Mouse (Mus musculus) heart, postnatal 10 days (tissue): ENCODE data around the gene Slfn14. TPM values are rescaled to one million over a fixed set of nuclear protein-coding genes. Genes with fewer than 3 reads are reported as not detected.
"Not testable (repeated sequence)": the region's sequence is repeated elsewhere in the genome, so short reads cannot be mapped to it uniquely, and the experiment has no call there.

ENCODE experiments used
- DNase-seq, 2 experiments: peaks; one replicate each; pipeline ENCODE4 v3.0.0; 2021
- intact Hi-C: fragments of 180-260 bp; cut with DNase I; formaldehyde crosslinking; loops from one replicate; pipeline ENCODE4 v1.15.1; 2025
- total RNA-seq, 2 experiments: library from RNA; stranded (reverse); gene quantifications; 2 replicates each; pipeline ENCODE4 v1.2.3; 2021

The Slfn14 gene
- under 1 TPM; 0.10 to 0.15 TPM for total RNA-seq

DNA sequence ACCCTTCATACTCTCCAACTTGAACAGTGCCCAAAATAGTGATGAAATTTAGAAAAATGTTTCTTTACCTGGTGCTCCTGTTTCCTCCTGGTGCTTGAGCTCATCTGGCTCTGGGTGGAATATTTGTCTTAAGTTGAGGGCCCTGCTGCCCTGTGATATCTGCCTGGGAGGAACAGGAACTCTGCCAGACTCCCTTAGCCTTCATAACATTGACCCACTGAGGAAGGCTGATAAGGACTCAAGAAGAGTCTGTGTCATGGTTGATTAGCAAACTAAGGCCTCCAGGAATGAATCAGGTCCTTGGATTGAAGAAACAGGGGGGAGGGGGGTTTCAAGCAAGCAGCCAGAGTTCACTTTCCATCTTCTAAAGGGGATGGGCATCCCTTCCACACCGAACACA lies at the start of gene Slfn14:
Slfn14 (minus strand) TSS at position 161 of the 400 bp plus-strand sequence.
- intact Hi-C loops: no loop called here

DNA sequence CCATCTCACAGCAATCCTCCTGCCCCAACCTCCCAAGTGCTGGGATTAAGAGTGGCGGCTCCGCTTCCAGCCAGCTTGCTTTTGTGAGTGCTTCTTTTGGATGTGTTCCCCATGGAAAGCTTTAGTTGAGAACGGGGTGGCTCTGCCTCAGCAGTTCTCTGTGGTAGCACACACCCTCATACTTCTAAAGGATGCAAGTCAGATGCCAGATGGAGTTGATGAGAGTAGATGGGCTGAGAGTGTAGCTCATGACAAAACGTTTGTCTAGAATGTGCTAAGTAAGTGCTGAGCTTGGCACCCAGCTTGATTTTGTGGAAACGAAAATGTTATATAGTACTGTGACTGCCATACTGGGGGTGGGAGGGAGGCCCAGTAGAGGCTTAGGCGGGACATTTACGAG lies 49.3 kb upstream of the Slfn14 start:
- DNase-seq: no peak
- intact Hi-C loops: no loop called here

More for the DNA sequence above, at the start of gene Slfn14:
- DNase-seq: no peak

DNA sequence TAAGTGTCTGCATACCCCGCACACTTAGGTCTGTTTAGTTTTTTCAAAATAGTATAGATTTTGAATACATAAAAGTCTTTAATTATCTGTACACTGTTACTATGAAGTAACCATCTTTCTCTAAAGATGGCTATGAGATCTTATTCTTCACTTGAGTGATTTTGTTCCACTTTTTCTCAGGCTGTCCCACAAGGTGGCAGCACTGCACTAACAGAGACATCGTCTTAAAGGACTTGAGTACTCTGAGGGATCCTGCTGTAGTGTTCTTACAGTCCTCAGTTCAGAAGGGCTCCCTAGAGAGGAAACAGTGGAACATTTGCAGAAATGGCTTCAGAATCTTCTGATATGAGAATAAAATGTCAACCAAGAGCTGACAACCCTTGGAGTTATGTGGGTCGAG lies 40.9 kb upstream of the Slfn14 start:
- DNase-seq: peak; percentile 40 to 70
- intact Hi-C loops: loop anchor here (1.0 kb wide), 1 partner anchor 97 kb away; no protein-coding TSS in a partner anchor

DNA sequence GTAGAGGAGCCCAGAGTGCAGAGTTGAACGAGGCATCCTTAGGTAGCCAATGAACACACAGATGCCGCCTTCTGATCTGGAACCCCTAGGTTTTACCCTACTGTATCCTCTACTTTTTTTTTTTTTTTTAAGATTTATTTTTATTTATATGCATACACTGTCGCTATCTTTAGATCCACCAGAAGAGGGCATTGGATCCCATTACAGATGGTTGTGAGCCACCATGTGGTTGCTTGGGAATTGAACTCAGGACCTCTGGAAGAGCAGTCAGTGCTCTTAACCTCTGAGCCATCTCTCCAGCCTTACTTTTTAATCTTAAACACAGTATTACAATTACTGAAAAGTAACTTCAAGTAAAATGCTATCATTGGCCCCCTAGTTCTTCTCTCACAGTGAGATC lies 40.2 kb upstream of the Slfn14 start:
- DNase-seq: not testable (repeated sequence)
- intact Hi-C loops: loop anchor here (1.0 kb wide), 1 partner anchor 98 kb away; no protein-coding TSS in a partner anchor

DNA sequence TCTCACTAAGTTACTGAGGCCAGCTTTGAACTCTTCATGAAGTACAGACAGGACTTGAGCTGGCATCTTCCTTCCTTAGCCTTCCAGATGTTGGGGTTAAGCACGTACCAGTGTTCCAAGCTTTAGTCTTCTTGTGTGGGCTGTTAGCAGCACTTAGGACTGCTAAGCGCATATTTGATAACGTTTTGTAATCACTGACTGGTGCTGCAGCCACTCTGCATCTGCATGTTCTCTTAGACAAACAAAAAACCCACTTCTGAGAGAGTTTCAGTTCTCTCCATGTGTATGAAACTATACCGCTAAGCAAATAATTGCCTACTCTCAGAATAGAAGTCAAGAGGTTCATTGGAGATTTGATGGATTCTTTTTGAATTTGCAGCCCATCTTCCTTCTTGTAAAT lies 32.5 kb upstream of the Slfn14 start:
- intact Hi-C loops: no loop called here
- DNase-seq: no peak

DNA sequence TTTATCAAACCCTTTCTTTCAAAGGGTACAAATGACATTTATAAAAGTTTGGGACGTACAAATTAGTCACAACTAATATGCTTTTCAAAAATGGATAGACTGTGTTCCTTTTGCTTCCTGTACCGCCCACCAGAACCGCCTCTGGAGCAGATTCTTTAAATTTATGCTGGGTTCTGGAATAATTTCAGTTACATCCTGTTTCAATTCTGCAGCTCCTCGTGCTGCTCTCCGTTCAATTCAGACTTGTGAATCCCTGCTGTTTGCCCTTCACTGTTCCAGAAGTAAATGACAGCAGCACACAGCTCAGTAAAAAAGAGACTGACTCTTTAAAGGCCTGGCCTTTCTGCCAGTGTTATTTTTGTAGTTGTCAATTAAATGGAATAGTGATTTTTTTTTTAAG lies 25.9 kb upstream of the Slfn14 start:
- intact Hi-C loops: no loop called here
- DNase-seq: no peak

DNA sequence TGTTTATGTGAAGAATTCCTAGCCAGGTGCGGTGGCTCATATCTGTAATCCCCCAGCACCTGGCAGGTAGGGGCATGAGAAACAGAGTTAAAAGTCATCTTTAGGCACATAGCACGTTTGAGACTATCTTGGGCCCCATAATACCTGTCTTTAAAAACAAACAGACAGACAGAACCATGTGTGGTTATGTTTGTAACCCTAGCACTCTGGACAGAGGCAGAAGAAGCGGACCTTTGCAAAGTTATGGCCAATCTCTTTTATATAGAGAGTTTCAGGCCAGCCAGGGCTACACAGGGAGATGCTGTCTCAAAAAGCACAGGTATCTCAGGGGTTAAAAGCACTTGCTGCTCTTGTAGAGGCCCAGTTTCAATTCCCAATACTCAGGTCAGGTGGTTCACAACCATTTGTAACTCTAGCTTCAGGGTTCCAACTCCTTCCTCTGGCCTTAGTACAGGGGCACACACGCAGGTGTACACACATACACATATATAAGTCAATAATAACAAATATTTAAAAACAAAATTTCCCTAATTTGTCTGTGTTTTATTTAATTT lies 20.3 kb upstream of the Slfn14 start:
- DNase-seq: no peak
- intact Hi-C loops: no loop called here

DNA sequence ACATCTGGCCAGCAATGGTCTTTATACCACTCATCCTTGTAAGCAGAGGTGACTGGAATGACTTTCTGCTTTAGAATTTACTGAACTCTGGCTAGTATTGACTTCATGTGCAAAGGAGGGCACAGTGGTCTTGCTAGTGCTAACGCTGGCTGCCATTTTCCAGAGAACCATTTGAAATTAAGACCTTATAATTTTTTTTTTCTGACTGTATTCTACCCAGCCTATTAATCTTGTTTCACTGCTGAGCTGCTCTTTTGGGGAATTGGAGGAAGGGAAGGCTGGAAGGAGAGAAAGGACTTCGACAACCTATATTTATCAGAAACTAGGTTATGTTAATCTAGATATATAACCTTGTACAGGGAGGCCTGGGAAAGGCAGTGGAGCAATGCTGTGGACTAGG lies 18.0 kb upstream of the Slfn14 start:
- no peak for DNase-seq
- intact Hi-C loops: no loop called here

DNA sequence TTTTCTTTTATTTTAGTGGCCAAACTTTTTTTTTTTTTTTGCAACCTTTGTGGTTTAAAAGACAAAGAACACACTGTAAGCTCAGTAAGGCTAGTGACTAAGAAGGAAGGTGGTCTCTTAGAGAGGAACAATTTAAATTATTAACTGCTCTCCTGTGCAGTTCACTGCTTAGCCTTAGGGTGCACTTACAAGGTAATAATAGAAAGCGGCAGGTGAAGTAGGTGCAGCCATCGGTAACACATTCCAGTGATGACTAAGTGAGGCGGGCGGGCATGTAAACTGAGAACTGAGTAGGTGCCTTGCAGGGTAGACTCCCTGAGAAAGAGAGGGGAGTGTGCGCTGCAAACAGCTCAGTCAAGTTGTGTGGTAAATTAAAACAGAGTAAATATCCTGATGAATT lies 17.2 kb upstream of the Slfn14 start:
- intact Hi-C loops: no loop called here
- no peak for DNase-seq

DNA sequence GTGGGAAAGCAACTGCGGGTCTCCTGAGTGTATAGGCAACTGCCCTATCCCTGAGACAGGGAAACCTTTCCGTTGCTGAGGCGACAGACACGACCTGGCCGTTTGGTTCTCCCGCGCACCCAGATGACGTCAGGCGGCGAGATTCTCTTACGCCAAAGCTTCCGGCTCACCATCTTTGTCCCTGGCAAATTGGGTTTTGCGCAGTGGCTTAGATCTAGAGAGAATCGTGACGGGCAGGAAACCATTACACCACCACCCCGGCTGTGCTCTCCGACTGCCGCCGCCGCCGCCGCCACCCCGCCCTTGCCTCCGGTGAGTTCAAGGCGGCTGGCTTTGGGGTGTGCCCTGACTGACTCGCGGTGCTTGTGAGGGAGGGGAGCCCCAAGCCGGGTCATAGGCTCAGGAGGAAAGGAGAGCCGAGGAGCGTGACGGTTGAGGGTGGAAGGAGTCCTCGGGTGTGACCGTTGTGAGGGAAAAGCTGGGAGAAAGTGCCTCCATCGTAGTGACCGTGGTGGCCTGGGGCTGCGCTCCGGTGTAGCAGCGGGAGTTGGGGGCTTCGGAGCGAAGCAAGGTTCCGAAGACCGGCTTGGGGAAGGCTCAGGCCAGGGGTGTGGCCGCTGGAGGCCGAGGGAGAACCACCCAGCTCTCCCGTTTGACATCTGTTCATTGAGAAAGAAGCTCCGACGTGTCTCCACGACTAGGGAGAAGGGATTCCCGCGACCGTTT lies 16.2 kb upstream of the Slfn14 start, which contains the start of gene Pex12:
Pex12 (minus strand) TSS at position 61 of the 726 bp plus-strand sequence.
- intact Hi-C loops: no loop called here
- peak; percentile 96 to 98 for DNase-seq

DNA sequence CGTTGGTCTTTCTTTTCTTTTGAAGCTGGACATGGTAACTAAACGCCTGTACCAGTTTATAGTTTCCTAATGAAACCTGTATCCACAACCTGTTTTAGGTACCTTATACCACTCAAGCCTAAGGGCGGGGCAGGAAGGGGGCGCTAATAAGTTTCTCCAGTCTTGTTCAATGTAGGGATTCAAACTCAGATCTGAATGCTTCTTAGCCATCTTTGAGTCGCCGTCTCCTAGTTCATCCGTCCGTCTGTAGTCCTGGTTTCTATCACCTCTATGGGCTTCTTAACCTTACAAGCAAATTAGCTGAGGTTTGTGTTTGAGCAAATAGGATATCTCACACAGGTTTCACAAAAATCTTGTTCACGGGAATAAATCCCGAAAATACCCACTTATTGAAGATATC lies 15.6 kb upstream of the Slfn14 start:
- intact Hi-C loops: no loop called here
- no peak for DNase-seq

DNA sequence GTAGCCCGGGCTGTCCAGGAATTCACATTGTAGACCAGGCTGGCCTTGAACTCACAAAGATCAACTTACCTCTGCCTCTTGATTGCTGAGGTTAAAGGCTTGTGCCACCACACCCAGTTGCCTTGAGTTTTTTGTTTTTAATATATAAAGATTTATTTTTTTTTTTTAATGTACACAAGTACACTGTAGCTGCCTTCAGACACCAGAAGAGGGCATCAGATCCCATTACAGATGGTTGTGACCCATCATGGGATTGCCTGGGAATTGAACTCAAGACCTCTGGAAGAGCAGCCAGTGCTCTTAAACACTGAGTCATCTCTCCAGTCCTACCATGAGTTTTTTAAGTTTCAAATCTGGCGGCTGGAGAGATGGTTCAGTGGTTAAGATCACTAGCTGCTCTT lies 14.9 kb upstream of the Slfn14 start:
- intact Hi-C loops: no loop called here
- DNase-seq: no peak

DNA sequence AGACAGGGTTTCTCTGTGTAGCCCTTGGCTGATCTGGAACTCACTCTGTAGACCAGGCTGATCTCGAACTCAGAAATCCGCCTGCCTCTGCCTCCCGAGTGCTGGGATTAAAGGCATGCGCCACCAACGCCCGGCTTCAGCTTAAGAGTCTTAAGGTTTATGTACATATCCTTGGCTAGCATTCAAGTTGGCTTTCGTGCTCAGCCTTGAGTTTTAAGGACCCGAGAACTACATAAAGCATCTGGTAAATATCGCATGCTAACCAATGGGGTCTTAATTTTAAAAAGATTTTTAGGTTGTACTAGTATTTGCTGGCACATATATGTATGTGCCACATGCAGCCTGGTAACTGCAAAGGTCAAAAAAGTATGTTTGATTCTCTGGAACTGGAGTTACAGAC lies 13.2 kb upstream of the Slfn14 start:
- intact Hi-C loops: loop anchor here (10.0 kb wide), 1 partner anchor 535 kb away; the partner anchor contains the start of genes Cct6b and Zfp830
- DNase-seq: no peak

DNA sequence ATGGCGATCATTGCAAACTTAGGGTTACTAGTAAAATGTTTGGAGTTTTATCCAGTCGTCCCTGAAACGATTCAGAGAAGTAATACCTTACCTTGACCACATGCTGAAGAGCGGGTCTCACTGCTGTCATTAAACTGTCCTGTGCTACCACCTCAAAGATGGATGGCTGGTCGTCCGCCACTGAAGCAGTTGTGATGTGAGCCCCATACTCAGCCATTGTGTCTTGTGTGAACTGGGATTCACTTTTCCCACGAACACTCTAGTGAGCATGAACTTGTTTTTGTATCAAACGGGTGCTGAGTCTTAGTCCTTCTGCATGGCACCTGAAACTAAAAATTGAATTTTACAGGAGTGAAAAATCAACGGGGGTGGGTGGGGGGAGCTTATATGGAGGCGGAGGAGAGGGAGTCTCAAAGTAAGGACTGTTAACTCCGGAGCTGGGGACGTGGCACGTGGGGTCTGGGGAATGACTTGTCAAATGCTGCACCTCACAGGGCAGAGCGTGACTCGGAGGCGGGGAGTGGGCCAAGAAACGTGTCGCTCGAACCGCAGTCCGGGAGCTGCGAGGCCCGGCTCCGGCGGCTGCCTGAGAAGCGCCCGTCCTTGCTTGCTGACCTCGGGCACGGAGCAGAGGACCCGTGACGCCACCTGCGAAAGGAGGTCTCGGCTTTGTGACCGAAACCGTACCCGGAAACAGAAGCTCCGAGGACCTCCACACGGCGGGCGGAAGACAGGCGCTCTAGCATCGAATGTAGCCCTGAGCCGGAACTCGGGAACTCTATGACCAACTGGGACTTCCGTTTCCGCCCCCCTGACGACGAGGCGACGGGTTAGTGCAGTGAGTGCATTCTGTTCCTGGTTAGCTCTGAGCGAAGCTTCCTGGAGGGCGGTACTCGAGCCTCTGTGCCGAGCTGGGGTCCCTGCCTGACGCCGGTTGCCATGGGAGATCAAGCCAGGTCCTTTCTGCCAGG lies 12.0 kb upstream of the Slfn14 start, which contains the start of gene Ap2b1:
Ap2b1 (plus strand) TSS at position 800 of the 971 bp plus-strand sequence.
- intact Hi-C loops: loop anchor here (10.0 kb wide), 1 partner anchor 534 kb away; the partner anchor contains the start of genes Cct6b and Zfp830
- DNase-seq: peak; percentile 95

DNA sequence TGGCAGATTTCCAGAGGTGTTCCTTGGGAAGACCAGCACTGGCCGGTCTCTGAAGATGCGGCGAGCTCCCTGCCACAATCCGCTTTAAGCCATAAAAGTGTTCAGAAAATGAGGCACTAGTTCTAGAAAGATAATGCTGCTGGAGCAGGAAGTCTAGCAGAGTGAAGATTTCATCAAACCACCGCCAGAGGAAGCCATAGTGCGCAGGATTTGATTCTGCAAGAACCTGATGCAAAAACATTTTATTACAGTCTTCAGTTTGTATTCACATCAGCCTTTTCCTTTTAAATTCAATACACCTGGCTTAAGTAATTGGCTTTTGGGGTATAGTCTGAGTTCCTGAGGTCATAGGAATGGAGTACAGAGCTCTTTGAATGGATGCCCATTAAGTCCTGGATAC lies 11.3 kb upstream of the Slfn14 start:
- intact Hi-C loops: loop anchor here (10.0 kb wide), 1 partner anchor 533 kb away; the partner anchor contains the start of genes Cct6b and Zfp830

DNA sequence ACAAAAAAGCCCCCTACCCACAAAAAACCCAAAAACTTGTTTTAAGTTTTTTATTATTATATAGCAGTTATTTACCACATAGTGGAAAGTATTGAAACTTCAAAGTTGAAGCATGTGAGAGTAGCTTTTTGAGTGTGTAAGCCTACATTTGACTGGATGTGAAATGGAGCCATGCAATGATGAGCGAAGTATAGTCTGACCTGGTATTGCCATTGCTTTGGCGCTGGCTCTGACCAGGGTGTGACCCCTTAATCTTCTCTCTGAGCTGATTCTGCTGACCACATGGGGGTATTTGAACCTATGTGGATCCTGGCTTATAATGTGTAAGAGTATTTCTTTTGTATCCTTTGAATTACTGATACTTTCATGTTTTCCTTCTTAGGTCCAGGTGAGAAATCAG lies 7.6 kb upstream of the Slfn14 start:
- intact Hi-C loops: loop anchor here (10.0 kb wide), 1 partner anchor 529 kb away; the partner anchor contains the start of genes Cct6b and Zfp830
- no peak for DNase-seq

More for the DNA sequence above, 11.3 kb upstream of the Slfn14 start:
- peak in 1 of 2 experiments; percentile 15 for DNase-seq

DNA sequence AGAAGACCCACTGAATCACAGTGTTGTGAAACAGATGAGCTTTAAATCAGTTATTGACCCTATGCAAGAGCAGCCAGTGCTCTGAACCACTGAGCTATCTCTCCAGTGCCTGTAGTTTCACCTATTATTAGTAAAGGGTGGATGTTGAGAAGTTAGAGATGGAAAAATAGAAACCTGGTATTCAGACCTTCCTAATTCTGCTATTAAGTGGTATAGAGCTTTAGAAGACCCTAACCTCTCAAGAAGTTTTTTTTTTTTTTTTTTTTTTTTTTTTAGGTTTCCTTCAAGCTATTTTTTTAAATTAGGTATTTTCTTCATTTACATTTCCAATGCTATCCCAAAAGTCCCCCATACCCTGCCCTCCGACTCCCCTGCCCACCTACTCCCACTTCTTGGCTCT lies 6.7 kb upstream of the Slfn14 start:
- intact Hi-C loops: loop anchor here (10.0 kb wide), 1 partner anchor 528 kb away; the partner anchor contains the start of genes Cct6b and Zfp830
- no peak for DNase-seq

DNA sequence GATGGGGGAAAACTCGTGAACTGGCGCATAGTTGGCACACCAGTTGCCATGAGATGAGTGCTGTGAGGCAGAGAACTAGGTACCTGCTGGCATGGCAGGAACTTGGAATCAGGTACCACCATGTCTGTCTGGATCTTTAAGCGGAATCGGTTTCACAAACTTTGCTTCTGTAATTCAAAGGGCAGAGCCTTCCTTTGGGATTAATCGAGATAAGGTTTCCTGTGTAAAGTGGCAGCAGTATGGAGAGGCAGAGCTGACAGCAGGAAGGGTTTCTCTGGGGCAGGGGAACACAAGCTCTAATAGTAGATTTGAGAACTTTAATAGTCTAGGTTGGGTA lies 5.7 kb upstream of the Slfn14 start:
- DNase-seq: peak; percentile 25 to 31
- intact Hi-C loops: loop anchor here (10.0 kb wide), 1 partner anchor 527 kb away; the partner anchor contains the start of genes Cct6b and Zfp830

DNA sequence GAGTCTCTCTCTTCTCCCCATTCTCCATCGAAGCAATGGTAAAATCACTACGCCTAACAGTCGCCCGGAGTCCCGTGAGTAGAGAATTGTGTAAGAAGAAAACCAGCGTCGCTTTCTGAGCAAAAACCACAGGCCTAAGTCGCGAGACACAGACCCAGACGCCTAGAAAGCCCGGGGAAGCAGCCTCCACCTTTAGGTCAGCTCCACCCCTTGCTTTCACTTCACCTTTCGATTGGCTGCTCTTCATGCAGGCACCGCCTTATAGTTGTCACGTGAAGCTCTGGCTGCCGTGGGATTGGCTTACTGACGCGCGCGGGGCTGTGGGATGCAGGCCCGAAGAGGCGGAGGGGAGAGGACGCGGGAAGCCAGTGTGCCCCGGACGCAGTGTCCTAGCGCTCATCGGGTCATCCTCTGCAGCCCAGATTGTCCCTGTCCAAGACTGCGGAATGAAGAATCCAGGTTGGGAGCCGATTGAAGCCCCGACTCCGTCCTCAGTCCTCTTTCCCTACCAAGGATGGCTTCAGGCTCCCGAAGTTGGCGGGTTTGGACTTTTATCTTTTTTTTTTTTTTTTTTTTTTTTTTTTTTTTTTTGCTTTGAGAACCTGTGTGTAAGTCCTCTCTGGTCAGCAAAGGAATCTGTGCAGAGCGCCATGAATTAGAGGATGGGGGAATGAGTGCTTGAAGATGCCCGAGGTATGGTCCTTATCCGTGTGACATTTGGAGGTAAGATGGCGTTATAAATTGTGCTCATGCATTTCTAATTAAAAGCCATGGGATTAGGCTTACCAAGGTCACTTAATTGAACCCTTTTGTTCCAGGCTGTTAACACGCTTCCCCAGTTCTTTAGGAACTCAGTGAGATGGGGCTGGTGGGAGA lies 5.1 kb upstream of the Slfn14 start:
- intact Hi-C loops: loop anchor here (2.0 to 10.0 kb wide), 2 partner anchors 19 to 527 kb away; partner anchors contain the start of genes Cct6b and Zfp830
- DNase-seq: peak; percentile 97
